8 mouse cellular contexts compared by ENCODE assay signal in the genomic region with DNA sequence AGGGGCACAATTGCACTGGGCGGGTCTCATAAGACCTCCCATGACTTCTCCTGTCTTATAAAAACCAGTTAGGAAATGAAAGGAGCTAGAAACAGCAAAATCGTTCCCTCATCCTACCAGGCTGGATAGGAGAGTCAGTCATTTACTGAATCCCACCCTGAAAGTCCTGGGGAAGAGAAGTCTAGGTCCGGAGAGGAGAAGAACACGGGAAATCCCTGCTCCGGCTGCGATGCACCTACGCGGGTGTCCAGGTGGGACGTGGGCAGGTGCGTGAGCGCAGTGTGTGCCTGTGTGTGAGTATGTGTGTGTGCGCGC. TPM values are rescaled to one million over a fixed set of nuclear protein-coding genes. Genes with fewer than 3 reads are reported as not detected.
DNase-seq lines count a peak whose midpoint lies in the region; ATAC-seq and TF ChIP-seq lines count a peak whose summit lies in the region.

No protein-coding gene starts in this region.

- no peaks in the 10 kb centered on the region for H3K79me2 ChIP-seq in liver, adult 2 months (ENCODE audit: control insufficient read depth, insufficient read depth, low read length)

- no peaks in the 10 kb centered on the region for H3K4me1 ChIP-seq in liver, adult 2 months (ENCODE audit: control insufficient read depth, insufficient read depth, low read length)
- peaks cover 18% of the 10 kb centered on the region for H3K4me1 ChIP-seq in embryonic facial prominence, embryonic 14.5 days (ENCODE audit: control insufficient read depth, insufficient read depth, low read length)
- peaks cover 35% of the 10 kb centered on the region for H3K4me1 ChIP-seq in limb, embryonic 12.5 days (replicated peaks)
- peaks cover 15% of the 10 kb centered on the region for H3K4me1 ChIP-seq in olfactory bulb, adult 2 months (ENCODE audit: control insufficient read depth, insufficient read depth, low read length)

- H3K36me3 ChIP-seq in liver, adult 2 months (ENCODE audit: control insufficient read depth, insufficient read depth, low read length), result no peaks in the 10 kb centered on the region
- H3K36me3 ChIP-seq in embryonic facial prominence, embryonic 14.5 days (ENCODE audit: control insufficient read depth, insufficient read depth, low read length), result no peaks in the 10 kb centered on the region
- no peaks in the 10 kb centered on the region for H3K36me3 ChIP-seq in limb, embryonic 12.5 days

- no peak for DNase-seq in liver, adult 2 months (ENCODE audit: extremely low read depth, low read depth, low spot score)
- DNase-seq in liver, result no peak
- no peak for DNase-seq in embryonic facial prominence, embryonic 14.5 days (ENCODE audit: low spot score)
- no peak for DNase-seq in layer of hippocampus, adult 11-12 months (ENCODE audit: low spot score)
- DNase-seq in gastrocnemius, postnatal 10 days, result no peak
- DNase-seq in embryo, embryonic 9.5 days (ENCODE audit: extremely low spot score), result no peak

- no peak for TF ChIP-seq CTCF in liver, adult 2 months (IDR thresholded peaks at IDR 0.05; ENCODE audit: low read depth, low read length)
- TF ChIP-seq CTCF in olfactory bulb, adult 2 months (IDR thresholded peaks at IDR 0.05; ENCODE audit: insufficient read depth, low read depth, low read length), result no peak

- H3K4me2 ChIP-seq in embryonic facial prominence, embryonic 14.5 days (ENCODE audit: low read depth, low read length), result peak overlapping the region; percentile 100
- peak overlapping the region; percentile 100 for H3K4me2 ChIP-seq in limb, embryonic 12.5 days

- peak overlapping the region; percentile 74 for H3K9ac ChIP-seq in liver, adult 2 months (ENCODE audit: low read depth, low read length)
- H3K9ac ChIP-seq in embryonic facial prominence, embryonic 14.5 days (ENCODE audit: low read depth, low read length), result peak overlapping the region; percentile 74
- H3K9ac ChIP-seq in limb, embryonic 12.5 days (replicated peaks), result peak overlapping the region; percentile 83

- 8% methylated on average over 13 of the region's 13 CpGs for WGBS in liver, adult 2 months
- 3% methylated on average over 11 of the region's 13 CpGs for WGBS in embryonic facial prominence, embryonic 14.5 days
- under 1% methylated on average over 12 of the region's 13 CpGs for WGBS in limb, embryonic 12.5 days
- WGBS in olfactory bulb, adult 2 months, result 2% methylated on average over 13 of the region's 13 CpGs

- peaks cover 15% of the 10 kb centered on the region for H3K27me3 ChIP-seq in liver, adult 2 months (ENCODE audit: control insufficient read depth, insufficient read depth, low read length)
- H3K27me3 ChIP-seq in embryonic facial prominence, embryonic 14.5 days (replicated peaks; ENCODE audit: control insufficient read depth, insufficient read depth, low read length), result peaks cover 61% of the 10 kb centered on the region
- peaks cover 87% of the 10 kb centered on the region for H3K27me3 ChIP-seq in limb, embryonic 12.5 days

- no peak for ATAC-seq in embryonic facial prominence, embryonic 14.5 days (ENCODE audit: low read depth)
- ATAC-seq in limb, embryonic 12.5 days (ENCODE audit: insufficient number of reproducible peaks, insufficient read depth, low FRiP score, low TSS enrichment, low read depth), result no peak

- H3K27ac ChIP-seq in liver, adult 2 months (replicated peaks; ENCODE audit: insufficient read depth, low read depth, low read length), result no peak overlapping the region
- H3K27ac ChIP-seq in embryonic facial prominence, embryonic 14.5 days (replicated peaks; ENCODE audit: low read depth, low read length), result no peak overlapping the region
- H3K27ac ChIP-seq in limb, embryonic 12.5 days, result no peak overlapping the region
- H3K27ac ChIP-seq in olfactory bulb, adult 2 months (ENCODE audit: insufficient read depth, low read depth, low read length), result no peak overlapping the region

- H3K4me3 ChIP-seq in liver, adult 2 months (ENCODE audit: insufficient read depth, low read depth, low read length), result peak overlapping the region; percentile 59
- H3K4me3 ChIP-seq in embryonic facial prominence, embryonic 14.5 days (ENCODE audit: low read depth, low read length), result peak overlapping the region; percentile 66
- H3K4me3 ChIP-seq in limb, embryonic 12.5 days (replicated peaks), result peak overlapping the region; percentile 87
- H3K4me3 ChIP-seq in olfactory bulb, adult 2 months (ENCODE audit: insufficient read depth, low read depth, low read length), result peak overlapping the region; percentile 53

- H3K9me3 ChIP-seq in embryonic facial prominence, embryonic 14.5 days (ENCODE audit: control insufficient read depth, low read length), result no peaks in the 10 kb centered on the region
- H3K9me3 ChIP-seq in limb, embryonic 12.5 days, result no peaks in the 10 kb centered on the region

- TF ChIP-seq POLR2A in liver, adult 2 months (IDR thresholded peaks at IDR 0.05; ENCODE audit: extremely low read depth, insufficient read depth, low read length), result no peak
- TF ChIP-seq POLR2A in olfactory bulb, adult 2 months (IDR thresholded peaks at IDR 0.05; ENCODE audit: insufficient read depth, low read depth, low read length), result no peak

RNA-seq across cellular contexts. Expression of a gene that starts 1.2 kb away (rescaled TPM):
- total RNA-seq in liver, adult 2 months (2014; rRNA removed), result 1.0 and 1.4 TPM in 2 replicates
- polyA plus RNA-seq in liver, adult 2 months (2012; rRNA removed), result 0.30 and 0.32 TPM in 2 replicates
- polyA plus RNA-seq in embryonic facial prominence, embryonic 14.5 days (2014; fragmentation: Nextera tagmentation; extraction: Ambion mirVana), result 5.3 and 6.1 TPM in 2 replicates
- polyA plus RNA-seq in limb, embryonic 12.5 days (2016; fragmentation: Nextera tagmentation; extraction: Ambion mirVana), result 6.4 and 6.7 TPM in 2 replicates
- not detected in 2 replicates for polyA plus RNA-seq in olfactory bulb, adult 2 months (2012; ENCODE audit: insufficient read depth, insufficient read length, low replicate concordance, missing spikeins)
- total RNA-seq in gastrocnemius, postnatal 10 days (2021), result 1 to 10 TPM; 6.2 to 6.4 TPM
